Comparison of ENCODE assay signal across 10 mouse cellular contexts in the genomic region with DNA sequence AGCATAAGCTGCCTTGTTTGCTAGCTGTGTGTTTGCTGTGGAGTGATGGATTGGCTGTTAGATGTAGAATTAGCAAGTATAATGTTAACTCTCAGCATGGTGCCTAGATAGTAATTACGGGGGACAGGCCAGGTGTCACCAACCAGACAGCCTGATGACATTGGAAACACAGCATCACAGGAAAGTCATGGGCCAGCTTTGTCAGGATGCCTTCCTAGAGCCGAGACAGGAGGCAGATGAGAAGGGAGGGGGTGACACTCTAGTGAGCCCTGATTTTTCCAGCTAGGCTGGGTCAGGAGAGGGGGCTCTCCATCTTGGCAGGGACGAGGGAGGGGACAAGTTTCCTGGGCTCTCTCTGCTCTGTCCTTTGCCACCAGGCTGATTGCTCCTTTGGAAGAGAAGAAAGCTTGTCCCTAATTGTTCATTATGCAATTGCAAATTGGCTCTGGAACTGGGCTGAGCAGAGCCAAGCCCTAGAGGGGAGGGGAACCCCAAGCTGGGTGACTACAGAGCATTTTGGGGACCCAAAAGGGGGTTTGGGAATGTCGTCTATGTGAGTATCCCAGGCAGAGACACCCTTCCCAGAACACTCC. TPM values are rescaled to one million over a fixed set of nuclear protein-coding genes. Genes with fewer than 3 reads are reported as not detected.
DNase-seq lines count a peak whose midpoint lies in the region; ATAC-seq lines count a peak whose summit lies in the region.
"Had no signal": no experiment of that assay in that cellular context is flagged by ENCODE, and none has a peak within 500 bp of the region (broad histone marks: within the 10 kb centered on the region; RNA-seq: fewer than 3 reads in every experiment).

No protein-coding gene starts in this region.

- no peaks in the 10 kb centered on the region for H3K27me3 ChIP-seq in embryonic facial prominence, embryonic 14.5 days (replicated peaks; ENCODE audit: control insufficient read depth, insufficient read depth, low read length)
- H3K27me3 ChIP-seq in hindbrain, embryonic 14.5 days (ENCODE audit: control insufficient read depth, insufficient read depth, low read length), result no peaks in the 10 kb centered on the region
- no peaks in the 10 kb centered on the region for H3K27me3 ChIP-seq in midbrain, embryonic 15.5 days (replicated peaks)
- no peaks in the 10 kb centered on the region for H3K27me3 ChIP-seq in intestine, embryonic 16.5 days (replicated peaks; ENCODE audit: control insufficient read depth, insufficient read depth, low read length)

- whole genome bisulfite sequencing in embryonic facial prominence, embryonic 14.5 days, result 24% methylated on average over 4 of the region's 4 CpGs
- 0% methylated on average over 4 of the region's 4 CpGs for WGBS in hindbrain, embryonic 14.5 days
- WGBS in midbrain, embryonic 15.5 days, result 7% methylated on average over 4 of the region's 4 CpGs
- WGBS in intestine, embryonic 16.5 days, result 39% methylated on average over 4 of the region's 4 CpGs

- peak; percentile 40 for DNase-seq in layer of hippocampus, adult 11-12 months (ENCODE audit: low spot score)
- DNase-seq in layer of hippocampus, postnatal 25 days (ENCODE audit: extremely low spot score in 1 of 2, low spot score in 1 of 2), result no peak
- DNase-seq in embryonic facial prominence, embryonic 14.5 days (ENCODE audit: low spot score), result no peak
- DNase-seq in hindbrain, embryonic 14.5 days (ENCODE audit: low spot score), result no peak
- DNase-seq in MN1 (ENCODE audit: low spot score), result no peak
- DNase-seq in ovary, postnatal 10 days (ENCODE audit: low spot score), result no peak
- DNase-seq: thymus, postnatal 14 days had no signal

- no peaks in the 10 kb centered on the region for H3K9me3 ChIP-seq in embryonic facial prominence, embryonic 14.5 days (ENCODE audit: control insufficient read depth, low read length)
- H3K9me3 ChIP-seq in hindbrain, embryonic 14.5 days (ENCODE audit: control insufficient read depth, low read length), result no peaks in the 10 kb centered on the region
- no peaks in the 10 kb centered on the region for H3K9me3 ChIP-seq in midbrain, embryonic 15.5 days
- no peaks in the 10 kb centered on the region for H3K9me3 ChIP-seq in intestine, embryonic 16.5 days (ENCODE audit: control insufficient read depth, low read length)
- H3K9me3 ChIP-seq: G1E had no signal

- no peak overlapping the region for H3K9ac ChIP-seq in embryonic facial prominence, embryonic 14.5 days (ENCODE audit: low read depth, low read length)
- no peak overlapping the region; the same call in 1 of the 2 replicates for H3K9ac ChIP-seq in hindbrain, embryonic 14.5 days
- no peak overlapping the region for H3K9ac ChIP-seq in midbrain, embryonic 15.5 days
- H3K9ac ChIP-seq in intestine, embryonic 16.5 days (ENCODE audit: low read depth, low read length), result no peak overlapping the region

- H3K27ac ChIP-seq in embryonic facial prominence, embryonic 14.5 days (replicated peaks; ENCODE audit: low read depth, low read length), result peak overlapping the region; percentile 88
- peak overlapping the region; percentile 67 for H3K27ac ChIP-seq in hindbrain, embryonic 14.5 days
- H3K27ac ChIP-seq in midbrain, embryonic 15.5 days, result peak overlapping the region; percentile 86
- H3K27ac ChIP-seq in intestine, embryonic 16.5 days (ENCODE audit: low read length), result no peak overlapping the region; the same call in 1 of the 2 replicates

- H3K4me3 ChIP-seq in embryonic facial prominence, embryonic 14.5 days (ENCODE audit: low read depth, low read length), result no peak overlapping the region
- H3K4me3 ChIP-seq in hindbrain, embryonic 14.5 days (replicated peaks; ENCODE audit: low read length), result no peak overlapping the region
- no peak overlapping the region for H3K4me3 ChIP-seq in midbrain, embryonic 15.5 days
- H3K4me3 ChIP-seq in intestine, embryonic 16.5 days (ENCODE audit: low read length), result no peak overlapping the region

- H3K36me3 ChIP-seq in embryonic facial prominence, embryonic 14.5 days (ENCODE audit: control insufficient read depth, insufficient read depth, low read length), result peaks cover 3% of the 10 kb centered on the region; the same call in 1 of the 2 replicates
- H3K36me3 ChIP-seq in hindbrain, embryonic 14.5 days (replicated peaks; ENCODE audit: control insufficient read depth, insufficient read depth), result no peaks in the 10 kb centered on the region
- H3K36me3 ChIP-seq in midbrain, embryonic 15.5 days (replicated peaks), result no peaks in the 10 kb centered on the region
- H3K36me3 ChIP-seq in intestine, embryonic 16.5 days (ENCODE audit: control insufficient read depth, insufficient read depth, low read length), result no peaks in the 10 kb centered on the region
- H3K36me3 ChIP-seq: G1E had no signal

- no peak for ATAC-seq in embryonic facial prominence, embryonic 14.5 days (ENCODE audit: low read depth)
- peak; percentile 61 for ATAC-seq in hindbrain, embryonic 14.5 days (ENCODE audit: low FRiP score)
- ATAC-seq in midbrain, embryonic 15.5 days (replicated peaks), result peak; percentile 53
- ATAC-seq in intestine, embryonic 16.5 days, result no peak

- peaks cover 31% of the 10 kb centered on the region for H3K4me1 ChIP-seq in embryonic facial prominence, embryonic 14.5 days (ENCODE audit: control insufficient read depth, insufficient read depth, low read length)
- H3K4me1 ChIP-seq in hindbrain, embryonic 14.5 days (replicated peaks; ENCODE audit: control insufficient read depth, insufficient read depth, low read length), result peaks cover 35% of the 10 kb centered on the region
- H3K4me1 ChIP-seq in midbrain, embryonic 15.5 days, result peaks cover 46% of the 10 kb centered on the region
- peaks cover 27% of the 10 kb centered on the region for H3K4me1 ChIP-seq in intestine, embryonic 16.5 days (ENCODE audit: control insufficient read depth, insufficient read depth, low read length)

- no peak overlapping the region for H3K4me2 ChIP-seq in embryonic facial prominence, embryonic 14.5 days (ENCODE audit: low read depth, low read length)
- 0 out of 2 replicates have a peak overlapping the region, but pooled peaks have one; percentile 1 for H3K4me2 ChIP-seq in hindbrain, embryonic 14.5 days (replicated peaks)
- peak overlapping the region; percentile 36; the same call in 1 of the 2 replicates for H3K4me2 ChIP-seq in midbrain, embryonic 15.5 days
- no peak overlapping the region for H3K4me2 ChIP-seq in intestine, embryonic 16.5 days (ENCODE audit: low read depth, low read length)

RNA-seq across cellular contexts. Expression of a gene that starts 29.6 kb away (rescaled TPM):
- total RNA-seq in layer of hippocampus, postnatal 25 days (2021), result 10 to 100 TPM; 50.3 to 52.3 TPM
- polyA plus RNA-seq in embryonic facial prominence, embryonic 14.5 days (2014; fragmentation: Nextera tagmentation; extraction: Ambion mirVana), result 57.8 and 62.1 TPM in 2 replicates
- polyA plus RNA-seq in hindbrain, embryonic 14.5 days (2014; fragmentation: Nextera tagmentation; extraction: Ambion mirVana), result 22.6 and 25.0 TPM in 2 replicates
- 20.7 and 23.1 TPM in 2 replicates for polyA plus RNA-seq in midbrain, embryonic 15.5 days (2015; fragmentation: Nextera tagmentation; extraction: Ambion mirVana)
- 56.0 and 63.0 TPM in 2 replicates for polyA plus RNA-seq in intestine, embryonic 16.5 days (2015; fragmentation: Nextera tagmentation; extraction: Ambion mirVana)

Comparison
In these comparisons a context has a peak if more than half of its experiments do, and no peak if none do; other contexts are left out.
1. ATAC-seq: peak in hindbrain, embryonic 14.5 days (single experiment) and midbrain, embryonic 15.5 days (single experiment); none in embryonic facial prominence, embryonic 14.5 days (single experiment) and intestine, embryonic 16.5 days (single experiment).
2. H3K4me2 ChIP-seq: peak in hindbrain, embryonic 14.5 days (single experiment) and midbrain, embryonic 15.5 days (single experiment); none in embryonic facial prominence, embryonic 14.5 days (single experiment) and intestine, embryonic 16.5 days (single experiment).